Mouse (Mus musculus): Measurements from ENCODE around the gene Suz12. TPM values are rescaled to one million over a fixed set of nuclear protein-coding genes. Genes with fewer than 3 reads are reported as not detected.
"Not testable (repeated sequence)": the region's sequence is repeated elsewhere in the genome, so short reads cannot be mapped to it uniquely, and the experiment has no call there.

Gene Suz12
- total and polyA plus RNA-seq, 2 experiments from 2014 or later, result 9.2 to 18.7 TPM

DNA sequence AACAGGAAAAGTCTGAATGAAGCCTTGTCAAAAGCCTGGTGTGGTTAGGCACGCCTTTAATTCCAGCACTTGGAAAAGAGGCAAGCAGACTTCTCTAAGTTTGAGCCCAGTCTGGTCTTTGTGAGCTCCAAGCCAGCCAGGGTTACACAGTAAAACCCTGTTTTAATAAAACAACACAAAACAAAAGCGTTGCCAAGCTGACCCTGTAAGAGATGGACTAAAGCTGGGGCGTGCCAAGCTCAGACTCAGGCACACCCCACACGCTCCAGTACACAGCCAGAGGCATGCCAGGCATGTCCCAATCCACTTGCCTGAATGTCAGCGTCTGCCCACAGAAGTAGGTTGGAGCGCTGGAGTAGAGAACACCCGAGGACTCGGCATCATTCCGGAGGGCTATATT is 63.2 kb downstream of the Suz12 start:
- ATAC-seq (ENCODE audit: low FRiP score) (no peak), DNase-seq (ENCODE audit: low spot score) (no peak)
- 83% methylated on average over 9 of the region's 9 CpGs for WGBS
- Histone ChIP-seq H3K27ac (ENCODE audit: low read depth, low read length) (no peak overlapping the region), H3K4me2 (ENCODE audit: low read depth, low read length, poor library complexity, severe bottlenecking) (no peak overlapping the region), H3K9ac (replicated peaks; ENCODE audit: low read length, poor library complexity, severe bottlenecking) (no peak overlapping the region), H3K4me3 (ENCODE audit: low read depth, low read length) (no peak overlapping the region), H3K4me1 (ENCODE audit: insufficient read depth, low read length) (no peaks in the 10 kb centered on the region), H3K36me3 (ENCODE audit: insufficient read depth, low read length) (peaks cover 7% of the 10 kb centered on the region; the same call in 1 of the 2 replicates), H3K27me3 (ENCODE audit: insufficient read depth, low read length) (no peaks in the 10 kb centered on the region), H3K9me3 (ENCODE audit: low read length) (no peaks in the 10 kb centered on the region)
- no peak for TF ChIP-seq CTCF (IDR thresholded peaks at IDR 0.05)

- DNase-seq (ENCODE audit: low spot score) (no peak), ATAC-seq (ENCODE audit: low FRiP score) (no peak)
- Histone ChIP-seq H3K4me1 (ENCODE audit: insufficient read depth, low read length) (no peaks in the 10 kb centered on the region), H3K36me3 (ENCODE audit: insufficient read depth, low read length) (peaks cover 4% of the 10 kb centered on the region; the same call in 1 of the 2 replicates), H3K9ac (replicated peaks; ENCODE audit: low read length, poor library complexity, severe bottlenecking) (no peak overlapping the region), H3K27ac (ENCODE audit: low read depth, low read length) (no peak overlapping the region), H3K9me3 (ENCODE audit: low read length) (no peaks in the 10 kb centered on the region), H3K4me3 (ENCODE audit: low read depth, low read length) (no peak overlapping the region), H3K27me3 (ENCODE audit: insufficient read depth, low read length) (no peaks in the 10 kb centered on the region), H3K4me2 (ENCODE audit: low read depth, low read length, poor library complexity, severe bottlenecking) (no peak overlapping the region)
- TF ChIP-seq CTCF (IDR thresholded peaks at IDR 0.05), result no peak
- WGBS, result 48% methylated on average over 4 of the region's 4 CpGs
Observed at GRCm38 (mm10) chr11:80062159-80062558, 69.3 kb downstream of the Suz12 start.

DNA sequence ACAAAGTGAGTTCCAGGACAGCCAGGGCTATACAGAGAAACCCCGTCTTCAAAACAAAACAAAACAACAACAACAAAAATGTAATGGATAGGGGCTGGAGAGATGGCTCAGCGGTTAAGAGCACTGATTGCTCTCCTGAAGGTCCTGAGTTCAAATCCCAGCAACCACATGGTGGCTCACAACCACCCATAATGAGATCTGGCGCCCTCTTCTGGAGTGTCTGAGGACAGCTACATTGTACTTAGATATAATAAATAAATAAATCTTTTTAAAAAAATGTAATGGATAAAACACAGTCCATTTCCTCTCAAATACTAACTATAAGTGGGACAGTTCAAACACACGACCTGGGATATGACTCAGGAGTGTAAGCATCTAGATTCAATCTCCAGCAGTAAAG is 73.5 kb downstream of the Suz12 start:
- 92% methylated on average over 4 of the region's 4 CpGs for WGBS
- H3K36me3 ChIP-seq (ENCODE audit: insufficient read depth, low read length); DNase-seq (ENCODE audit: low spot score); ATAC-seq (ENCODE audit: low FRiP score); H3K4me3 ChIP-seq (ENCODE audit: low read depth, low read length); H3K27me3 ChIP-seq (ENCODE audit: insufficient read depth, low read length); H3K9ac ChIP-seq (replicated peaks; ENCODE audit: low read length, poor library complexity, severe bottlenecking); H3K4me1 ChIP-seq (ENCODE audit: insufficient read depth, low read length); H3K9me3 ChIP-seq (ENCODE audit: low read length); H3K4me2 ChIP-seq (ENCODE audit: low read depth, low read length, poor library complexity, severe bottlenecking); H3K27ac ChIP-seq (ENCODE audit: low read depth, low read length): not testable (repeated sequence)
- TF ChIP-seq CTCF (IDR thresholded peaks at IDR 0.05), result 0 out of 2 replicates have a peak, but pooled peaks have one; percentile 7

DNA sequence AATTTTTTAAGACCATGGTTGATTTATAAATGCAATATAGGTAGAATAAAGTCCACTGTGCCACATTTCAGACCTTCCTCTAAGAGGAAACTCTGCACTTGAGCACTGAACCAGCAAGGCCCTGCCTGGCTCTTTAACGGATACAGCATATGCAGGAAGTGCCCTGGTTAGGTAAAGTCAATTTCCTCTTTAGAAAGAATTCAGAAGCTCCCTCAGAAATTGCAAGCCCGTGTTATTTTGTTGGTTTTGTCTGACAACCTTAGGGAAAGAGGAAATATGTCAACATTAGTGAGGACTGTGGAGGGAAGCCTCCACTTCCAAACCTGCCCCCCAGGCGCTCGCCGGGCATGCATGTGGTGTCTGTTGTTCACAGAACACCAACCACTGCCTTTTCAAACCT is 74.7 kb downstream of the Suz12 start:
- Histone ChIP-seq H3K4me2 (ENCODE audit: low read depth, low read length, poor library complexity, severe bottlenecking) (no peak overlapping the region), H3K4me3 (ENCODE audit: low read depth, low read length) (no peak overlapping the region), H3K4me1 (ENCODE audit: insufficient read depth, low read length) (no peaks in the 10 kb centered on the region), H3K9ac (replicated peaks; ENCODE audit: low read length, poor library complexity, severe bottlenecking) (no peak overlapping the region), H3K9me3 (ENCODE audit: low read length) (no peaks in the 10 kb centered on the region), H3K27ac (ENCODE audit: low read depth, low read length) (no peak overlapping the region), H3K36me3 (ENCODE audit: insufficient read depth, low read length) (no peaks in the 10 kb centered on the region), H3K27me3 (ENCODE audit: insufficient read depth, low read length) (no peaks in the 10 kb centered on the region)
- 91% methylated on average over 5 of the region's 5 CpGs for WGBS
- no peak for DNase-seq (ENCODE audit: low spot score)
- no peak for TF ChIP-seq CTCF (IDR thresholded peaks at IDR 0.05)
- no peak for ATAC-seq (ENCODE audit: low FRiP score)

GRCm38 (mm10) chr11:80069815-80070214 is 76.9 kb downstream of the Suz12 start:
- TF ChIP-seq CTCF (IDR thresholded peaks at IDR 0.05), result no peak
- DNase-seq (ENCODE audit: low spot score) (no peak), ATAC-seq (ENCODE audit: low FRiP score) (no peak)
- no peak overlapping the region for H3K4me2 ChIP-seq (ENCODE audit: low read depth, low read length, poor library complexity, severe bottlenecking)
- H3K9ac ChIP-seq (replicated peaks; ENCODE audit: low read length, poor library complexity, severe bottlenecking), result no peak overlapping the region
- H3K4me3 ChIP-seq (ENCODE audit: low read depth, low read length), result no peak overlapping the region
- no peak overlapping the region for H3K27ac ChIP-seq (ENCODE audit: low read depth, low read length)
- no peaks in the 10 kb centered on the region for H3K27me3 ChIP-seq (ENCODE audit: insufficient read depth, low read length)
- no peaks in the 10 kb centered on the region for H3K9me3 ChIP-seq (ENCODE audit: low read length)
- WGBS, result 78% methylated on average over 3 of the region's 3 CpGs
- no peaks in the 10 kb centered on the region for H3K4me1 ChIP-seq (ENCODE audit: insufficient read depth, low read length)
- no peaks in the 10 kb centered on the region for H3K36me3 ChIP-seq (ENCODE audit: insufficient read depth, low read length)

GRCm38 (mm10) chr11:80071039-80071438 is 78.1 kb downstream of the Suz12 start:
- DNase-seq (ENCODE audit: low spot score) (no peak), ATAC-seq (ENCODE audit: low FRiP score) (no peak)
- H3K4me2 ChIP-seq (ENCODE audit: low read depth, low read length, poor library complexity, severe bottlenecking), result no peak overlapping the region
- no peaks in the 10 kb centered on the region for H3K9me3 ChIP-seq (ENCODE audit: low read length)
- 99% methylated on average over 2 of the region's 2 CpGs for WGBS
- TF ChIP-seq CTCF (IDR thresholded peaks at IDR 0.05), result no peak
- H3K9ac ChIP-seq (replicated peaks; ENCODE audit: low read length, poor library complexity, severe bottlenecking), result no peak overlapping the region
- H3K27me3 ChIP-seq (ENCODE audit: insufficient read depth, low read length), result no peaks in the 10 kb centered on the region
- no peaks in the 10 kb centered on the region for H3K36me3 ChIP-seq (ENCODE audit: insufficient read depth, low read length)
- H3K27ac ChIP-seq (ENCODE audit: low read depth, low read length), result no peak overlapping the region
- H3K4me3 ChIP-seq (ENCODE audit: low read depth, low read length), result no peak overlapping the region
- H3K4me1 ChIP-seq (ENCODE audit: insufficient read depth, low read length), result no peaks in the 10 kb centered on the region
